In the genomic region with DNA sequence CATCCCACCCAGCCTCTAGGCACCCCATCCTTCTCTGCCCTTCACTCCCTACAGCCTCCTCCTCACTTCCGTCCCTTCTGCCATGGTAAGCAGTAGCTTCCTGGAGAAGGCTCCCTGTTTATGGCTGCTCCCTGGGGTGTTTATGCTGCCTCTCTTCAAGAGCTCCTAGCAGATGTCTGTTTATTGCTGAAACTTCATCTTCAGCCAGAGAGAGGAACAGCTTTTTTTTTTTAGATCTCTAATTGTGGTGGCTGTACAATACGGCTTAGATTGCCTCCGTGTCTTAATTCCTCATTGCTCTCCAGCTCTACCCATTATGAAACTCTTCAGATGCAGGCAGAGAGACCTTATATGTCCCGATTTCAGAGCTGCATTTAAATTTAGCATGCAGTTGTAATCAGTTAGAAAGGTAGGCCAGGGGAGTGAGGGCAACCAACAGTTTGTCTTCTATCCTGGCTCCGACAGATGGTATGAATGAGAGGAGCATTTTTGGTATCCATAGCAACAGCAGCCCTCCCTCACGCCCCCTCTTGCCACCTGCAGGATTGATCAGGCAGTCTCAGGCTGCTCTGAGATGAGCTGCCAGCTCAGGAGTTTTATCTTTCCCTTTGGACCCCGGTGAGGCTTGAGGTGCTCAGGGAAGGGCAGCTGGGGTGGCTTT, we compare ENCODE assay signal across 9 mouse cellular contexts. TPM values are rescaled to one million over a fixed set of nuclear protein-coding genes. Genes with fewer than 3 reads are reported as not detected.
DNase-seq lines count a peak whose midpoint lies in the region; ATAC-seq and TF ChIP-seq lines count a peak whose summit lies in the region.
"Had no signal": no experiment of that assay in that cellular context is flagged by ENCODE, and none has a peak within 500 bp of the region (broad histone marks: within the 10 kb centered on the region; RNA-seq: fewer than 3 reads in every experiment).

No protein-coding gene starts in this region.

- 30% methylated on average over 7 of the region's 7 CpGs for whole genome bisulfite sequencing in kidney, postnatal 0 days
- WGBS in forebrain, postnatal 0 days, result 14% methylated on average over 7 of the region's 7 CpGs

- H3K9ac ChIP-seq in kidney, postnatal 0 days (ENCODE audit: low read depth, low read length), result no peak overlapping the region
- H3K9ac ChIP-seq in forebrain, postnatal 0 days, result no peak overlapping the region

- DNase-seq in kidney, postnatal 0 days (ENCODE audit: low spot score), result peak; percentile 20
- DNase-seq in kidney, adult 9 months, result no peak
- DNase-seq in forebrain, postnatal 0 days, result peak; percentile 87
- peak; percentile 64 to 78 for DNase-seq in left cerebral cortex, adult 18-20 months (ENCODE audit: low spot score in 2 of 2)
- no peak for DNase-seq in ovary, adult 18-20 months (ENCODE audit: low spot score)
- no peak for DNase-seq in adrenal gland, postnatal 25 days
- no peak for DNase-seq in urinary bladder, adult 2 months (ENCODE audit: low spot score)

- no peak for ATAC-seq in kidney, postnatal 0 days (replicated peaks; ENCODE audit: low FRiP score, low read depth)
- peak; percentile 89 for ATAC-seq in forebrain, postnatal 0 days

- TF ChIP-seq POLR2A in myocyte (IDR thresholded peaks at IDR 0.05; ENCODE audit: insufficient read length, low read depth), result no peak

- no peak overlapping the region for H3K27ac ChIP-seq in kidney, postnatal 0 days
- H3K27ac ChIP-seq in forebrain, postnatal 0 days (ENCODE audit: low read depth, low read length), result peak overlapping the region; percentile 80

- H3K36me3 ChIP-seq in kidney, postnatal 0 days (ENCODE audit: insufficient read depth, low read length), result no peaks in the 10 kb centered on the region
- H3K36me3 ChIP-seq in forebrain, postnatal 0 days (ENCODE audit: insufficient read depth), result peaks cover 2% of the 10 kb centered on the region; the same call in 1 of the 2 replicates
- no peaks in the 10 kb centered on the region for H3K36me3 ChIP-seq in myocyte (ENCODE audit: control insufficient read depth, insufficient read depth)

- no peak for TF ChIP-seq CTCF in kidney, postnatal 0 days (IDR thresholded peaks at IDR 0.05; ENCODE audit: low read depth)
- TF ChIP-seq CTCF in forebrain, postnatal 0 days (IDR thresholded peaks at IDR 0.05; ENCODE audit: low read depth), result peak; percentile 62

- H3K79me2 ChIP-seq in myocyte (ENCODE audit: control insufficient read depth, insufficient read depth), result peaks cover 79% of the 10 kb centered on the region

- no peaks in the 10 kb centered on the region for H3K27me3 ChIP-seq in kidney, postnatal 0 days (ENCODE audit: insufficient read depth, low read length)
- no peaks in the 10 kb centered on the region for H3K27me3 ChIP-seq in forebrain, postnatal 0 days (ENCODE audit: insufficient read depth, low read length)
- H3K27me3 ChIP-seq in myocyte (ENCODE audit: control insufficient read depth, insufficient read depth, insufficient read length), result no peaks in the 10 kb centered on the region

- no peak overlapping the region for H3K4me3 ChIP-seq in kidney, postnatal 0 days (replicated peaks; ENCODE audit: low read depth, low read length)
- no peak overlapping the region for H3K4me3 ChIP-seq in forebrain, postnatal 0 days (ENCODE audit: low read depth, low read length)
- no peak overlapping the region for H3K4me3 ChIP-seq in myocyte
- H3K4me3 ChIP-seq: erythroblast, embryonic 14.5 days had no signal

- H3K9me3 ChIP-seq in kidney, postnatal 0 days (replicated peaks; ENCODE audit: low read length), result no peaks in the 10 kb centered on the region
- no peaks in the 10 kb centered on the region for H3K9me3 ChIP-seq in forebrain, postnatal 0 days (ENCODE audit: low read length)

- H3K4me1 ChIP-seq in kidney, postnatal 0 days (replicated peaks; ENCODE audit: insufficient read depth, low read length), result no peaks in the 10 kb centered on the region
- peaks cover 26% of the 10 kb centered on the region for H3K4me1 ChIP-seq in forebrain, postnatal 0 days (ENCODE audit: insufficient read depth)

- H3K4me2 ChIP-seq in kidney, postnatal 0 days (ENCODE audit: low read length), result no peak overlapping the region
- H3K4me2 ChIP-seq in forebrain, postnatal 0 days (ENCODE audit: low read depth), result peak overlapping the region; percentile 29
- H3K4me2 ChIP-seq in myocyte (ENCODE audit: low read depth), result peak overlapping the region; percentile 55

- no peak overlapping the region for H3ac ChIP-seq in myocyte (ENCODE audit: control insufficient read depth, insufficient read length)

TF ChIP-seq in myocyte, 11 proteins besides CTCF, POLR2A, EP300 and RAD21:
- no peak for TF ChIP-seq REST (IDR thresholded peaks at IDR 0.05; ENCODE audit: insufficient read depth, insufficient read length)
- peak in 1 of 3 experiments; percentile 2 for TF ChIP-seq MYOD1 (IDR thresholded peaks at IDR 0.05; ENCODE audit: control insufficient read depth in 1 of 3, insufficient read length in 2 of 3, low read depth in 2 of 3)

RNA-seq across cellular contexts. Expression of gene Mical2, which starts 7.8 kb away (rescaled TPM):
- 5.1 and 5.7 TPM in 2 replicates for polyA plus RNA-seq in kidney, postnatal 0 days (2015; fragmentation: Nextera tagmentation; extraction: Ambion mirVana)
- total RNA-seq in forebrain, postnatal 0 days (2014; rRNA removed), result 28.6 and 29.0 TPM in 2 replicates
- polyA plus RNA-seq in forebrain, postnatal 0 days (2015; fragmentation: Nextera tagmentation; extraction: Ambion mirVana), result 16.3 and 18.3 TPM in 2 replicates
- total RNA-seq in left cerebral cortex, adult 18-20 months (2021), result 100 to 1,000 TPM; 503 to 562 TPM
- 34.8 TPM for polyA plus RNA-seq in myocyte (2012; fragmentation: generic; extraction: Trizol)
- total RNA-seq in adrenal gland, postnatal 25 days (2021), result 12.3 and 13.9 TPM in 2 replicates
- polyA plus RNA-seq in urinary bladder, adult 2 months (2012; rRNA removed), result 22.9 and 26.8 TPM in 2 replicates
- polyA plus RNA-seq: erythroblast, embryonic 14.5 days had no signal

Comparison
In these comparisons a context has a peak if more than half of its experiments do, and no peak if none do; other contexts are left out.
1. DNase-seq: peak in kidney, postnatal 0 days (single experiment), forebrain, postnatal 0 days (single experiment) and left cerebral cortex, adult 18-20 months (2 of 2); none in kidney, adult 9 months (single experiment), ovary, adult 18-20 months (single experiment), adrenal gland, postnatal 25 days (single experiment) and urinary bladder, adult 2 months (single experiment).